Mouse (Mus musculus) erythroblast, adult 5-6 weeks (primary cell): ENCODE results near the gene Dcakd. TPM values are rescaled to one million over a fixed set of nuclear protein-coding genes. Genes with fewer than 3 reads are reported as not detected.
A peak's percentile ranks its signal among the peaks of the same experiment; 100 is the strongest.

ENCODE experiments used
- ATAC-seq: replicated peaks from 2 replicates; pipeline ENCODE4 v1.8.0; 2016; ENCODE audit warnings: moderate number of reproducible peaks, mild to moderate bottlenecking, moderate TSS enrichment, inconsistent platforms; ENCODE audit not compliant: poor library complexity, low FRiP score, severe bottlenecking
- total RNA-seq, 2 experiments: library from RNA; stranded (forward) in 1 of 2; stranded (reverse) in 1 of 2; fragments of 150-400 nt in 1 of 2; fragments of 200-764, 138-1000 nt in 1 of 2; gene quantifications; 2 replicates each; pipeline versions ENCODE4 v1.2.3 to v1.2.4; 2015 to 2017; ENCODE audit warnings: low replicate concordance in 2 of 2

Dcakd gene
- total RNA-seq, 2 experiments from 2014 or later = 16.3 to 26.4 TPM

DNA sequence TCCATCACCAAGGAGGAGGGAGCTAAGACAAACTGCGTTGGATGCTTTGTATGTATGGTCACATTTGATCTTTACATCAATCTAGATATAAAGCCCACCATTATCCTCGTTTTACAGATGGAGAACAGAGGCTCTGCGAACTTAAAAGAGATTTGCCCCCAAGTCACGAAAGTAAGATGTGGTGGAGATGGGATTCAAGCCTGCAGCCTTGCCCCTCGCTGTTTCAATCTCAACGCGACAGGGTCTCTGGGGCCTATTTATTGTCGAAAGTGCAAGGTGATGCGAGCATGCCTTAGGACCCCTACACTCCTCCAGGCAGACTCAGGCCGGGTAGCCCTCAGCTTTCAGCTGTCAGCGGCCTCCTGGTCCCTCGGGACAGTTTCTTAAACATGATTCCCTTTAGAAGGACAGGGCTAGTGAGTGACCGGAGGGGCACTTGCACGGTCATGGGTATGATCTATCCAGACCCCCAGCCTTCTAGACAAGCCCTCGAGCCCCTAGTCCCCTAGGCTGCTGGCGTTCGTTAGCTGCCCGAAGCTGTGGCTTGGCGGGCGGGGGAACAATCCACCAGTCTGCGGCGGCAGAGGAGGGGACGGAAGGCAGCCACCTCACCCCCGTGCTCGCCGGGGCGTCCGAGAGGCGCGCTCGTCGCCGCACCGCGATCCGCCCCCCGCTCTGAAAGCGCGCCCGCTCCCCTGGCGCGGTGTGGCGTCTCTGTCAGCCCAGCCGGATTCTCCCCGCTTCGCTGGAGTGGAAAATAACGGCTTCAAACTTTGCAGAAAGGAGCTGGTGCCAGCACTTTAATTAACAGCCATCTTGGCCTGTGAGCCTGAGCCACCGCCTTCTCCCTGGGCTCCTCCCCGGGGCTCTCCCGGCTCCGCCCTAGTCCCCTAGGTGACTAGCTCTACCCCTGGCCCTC lies 79.8 kb downstream of the Dcakd start:
- ATAC-seq = no peak

DNA sequence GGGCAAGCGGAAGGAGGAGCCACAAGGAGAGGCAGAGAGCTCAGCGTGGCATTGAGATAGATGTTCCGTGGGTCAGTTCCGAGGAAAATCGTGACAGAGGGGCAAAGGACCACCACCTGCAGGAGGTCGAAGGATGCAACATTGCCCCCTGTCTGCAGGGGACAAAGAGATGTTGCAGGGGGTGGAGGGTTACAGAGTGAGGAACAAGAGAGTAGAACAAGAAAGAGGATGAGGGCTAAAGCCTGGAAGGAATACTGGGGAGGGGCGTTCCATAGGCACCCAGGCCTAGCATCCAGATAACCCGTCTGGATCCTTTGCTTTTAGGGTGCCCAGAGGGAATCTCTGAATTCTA lies 81.2 kb downstream of the Dcakd start:
- no peak for ATAC-seq

DNA sequence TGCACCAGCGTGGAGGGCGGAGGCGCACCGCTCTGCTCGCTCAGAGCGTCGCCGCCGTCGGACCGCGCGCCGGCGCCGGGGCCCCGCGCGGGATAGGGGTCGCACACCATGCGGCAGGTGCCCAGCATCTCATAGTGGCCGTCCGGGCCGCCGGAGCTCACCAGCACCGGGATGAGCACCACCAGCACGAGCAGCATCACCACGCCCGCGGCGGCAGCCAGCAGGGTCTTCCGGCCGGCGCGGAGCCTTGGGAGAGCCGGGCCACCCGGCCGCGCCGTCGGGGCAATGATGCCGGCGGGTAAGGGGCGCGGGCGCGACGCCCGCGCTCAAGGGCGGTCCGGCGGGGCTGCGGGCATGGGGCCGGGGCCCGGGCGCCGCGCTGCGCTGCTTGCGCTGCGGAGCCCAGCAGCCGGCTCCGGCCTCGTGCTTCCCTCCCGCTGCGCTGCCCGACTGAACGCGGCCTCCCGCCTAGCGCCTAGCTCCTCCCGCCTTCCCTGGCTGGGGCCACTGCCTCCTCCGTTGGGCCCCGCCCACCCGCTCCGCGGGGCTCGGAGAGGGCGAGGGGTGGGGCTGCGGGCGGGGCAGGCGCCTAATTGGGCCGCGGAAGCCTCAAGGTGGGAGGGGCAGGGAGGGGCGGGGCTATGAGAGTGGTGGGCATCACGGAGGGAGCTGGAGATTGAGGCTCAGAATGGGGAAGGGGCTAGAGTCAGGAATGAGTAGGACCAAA lies 81.7 kb downstream of the Dcakd start, which contains the start of gene C1ql1:
Gene C1ql1, minus strand, starts transcription at position 424 of the 727 bp plus-strand sequence.
- peak; percentile 87 for ATAC-seq

DNA sequence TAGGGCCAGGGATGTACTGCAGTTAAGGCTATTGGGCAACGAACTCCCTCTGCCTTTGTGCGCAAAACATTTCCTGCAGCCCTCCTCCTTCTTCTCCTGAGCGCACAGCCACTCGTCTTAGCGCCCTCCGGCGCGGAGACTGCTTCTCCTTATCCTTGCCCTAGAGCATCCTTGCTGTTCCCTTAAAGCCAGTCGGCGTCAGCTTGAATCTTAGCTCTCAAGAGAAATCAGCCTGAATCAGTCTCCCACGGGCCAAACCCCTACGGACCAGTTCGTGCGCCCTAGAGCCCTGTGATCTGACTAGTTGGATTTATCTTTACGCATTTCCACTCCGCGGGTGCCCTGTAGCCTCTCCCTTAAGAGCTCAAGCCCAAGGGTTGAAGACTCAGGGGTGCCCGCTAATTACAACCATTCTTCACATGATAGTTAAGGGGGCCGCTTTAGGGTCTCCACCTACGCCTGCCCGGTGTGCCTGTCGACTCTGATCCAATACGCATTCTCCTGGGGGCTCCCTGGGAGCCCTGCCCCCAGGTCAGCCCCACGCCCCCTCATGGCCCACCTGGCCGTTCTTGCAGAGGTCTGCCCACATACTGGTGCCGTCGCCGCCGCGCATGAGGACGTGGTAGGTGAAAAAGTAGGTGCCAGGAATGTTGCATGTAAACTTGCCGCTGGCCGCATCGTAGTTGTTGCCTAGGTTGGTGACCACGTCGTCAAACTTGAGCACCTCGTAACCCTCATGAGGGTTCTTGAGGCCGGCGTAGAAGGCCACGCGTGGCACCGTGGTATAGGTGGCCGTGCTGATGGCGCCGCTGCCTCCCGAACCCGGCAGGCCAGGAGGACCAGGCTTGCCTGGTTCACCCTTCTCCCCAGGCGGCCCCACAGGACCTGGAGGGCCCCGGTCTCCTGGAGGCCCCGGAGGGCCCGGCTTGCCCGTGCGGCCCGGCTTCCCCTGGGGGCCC lies 82.5 kb downstream of the Dcakd start:
- no peak for ATAC-seq

Other genes with a start within 250 kb of the Dcakd start
- not detected in 2 replicates for gene Gjc1, start 208.6 kb downstream of the Dcakd start, total RNA-seq (2015; ENCODE audit: low replicate concordance)
- gene Gjc1, start 208.6 kb downstream of the Dcakd start, total RNA-seq (2017; ENCODE audit: low replicate concordance) = 0.09 TPM in 1 of 2 replicates, not detected in the other
- gene Higd1b, start 192.5 kb downstream of the Dcakd start, total RNA-seq (2015; ENCODE audit: low replicate concordance) = not detected in 2 replicates
- gene Higd1b, start 192.5 kb downstream of the Dcakd start, total RNA-seq (2017; ENCODE audit: low replicate concordance) = not detected in 2 replicates
- gene Eftud2, start 147.3 kb downstream of the Dcakd start, total RNA-seq (2015; ENCODE audit: low replicate concordance) = 49.8 and 53.9 TPM in 2 replicates
- 45.0 and 54.5 TPM in 2 replicates for gene Eftud2, start 147.3 kb downstream of the Dcakd start, total RNA-seq (2017; ENCODE audit: low replicate concordance)
- not detected in 2 replicates for gene Ccdc103, start 147.1 kb downstream of the Dcakd start, total RNA-seq (2015; ENCODE audit: low replicate concordance)
- gene Ccdc103, start 147.1 kb downstream of the Dcakd start, total RNA-seq (2017; ENCODE audit: low replicate concordance) = not detected in 2 replicates
- not detected in 2 replicates for gene Fam187a, start 143.2 kb downstream of the Dcakd start, total RNA-seq (2015; ENCODE audit: low replicate concordance)
- gene Fam187a, start 143.2 kb downstream of the Dcakd start, total RNA-seq (2017; ENCODE audit: low replicate concordance) = not detected in 2 replicates
- gene Gfap, start 127.4 kb downstream of the Dcakd start, total RNA-seq (2015; ENCODE audit: low replicate concordance) = 26.9 and 33.2 TPM in 2 replicates
- gene Gfap, start 127.4 kb downstream of the Dcakd start, total RNA-seq (2017; ENCODE audit: low replicate concordance) = 46.3 and 50.4 TPM in 2 replicates
- gene Kif18b, start 103.2 kb downstream of the Dcakd start, total RNA-seq (2015; ENCODE audit: low replicate concordance) = 10.4 and 10.7 TPM in 2 replicates
- gene Kif18b, start 103.2 kb downstream of the Dcakd start, total RNA-seq (2017; ENCODE audit: low replicate concordance) = 18.1 TPM in 2 replicates
- not detected in 2 replicates for gene C1ql1, start 81.6 kb downstream of the Dcakd start, total RNA-seq (2015; ENCODE audit: low replicate concordance)
- not detected in 2 replicates for gene C1ql1, start 81.6 kb downstream of the Dcakd start, total RNA-seq (2017; ENCODE audit: low replicate concordance)
- gene Nmt1, start 143 bp downstream of the Dcakd start, total RNA-seq (2015; ENCODE audit: low replicate concordance) = 17.8 and 31.3 TPM in 2 replicates
- gene Nmt1, start 143 bp downstream of the Dcakd start, total RNA-seq (2017; ENCODE audit: low replicate concordance) = 16.9 and 17.3 TPM in 2 replicates
- gene Plcd3, start 73.3 kb upstream of the Dcakd start, total RNA-seq (2015; ENCODE audit: low replicate concordance) = not detected in 2 replicates
- gene Plcd3, start 73.3 kb upstream of the Dcakd start, total RNA-seq (2017; ENCODE audit: low replicate concordance) = 0.70 and 1.0 TPM in 2 replicates
- gene Acbd4, start 73.3 kb upstream of the Dcakd start, total RNA-seq (2015; ENCODE audit: low replicate concordance) = 6.7 and 15.3 TPM in 2 replicates
- 25.0 TPM in 2 replicates for gene Acbd4, start 73.3 kb upstream of the Dcakd start, total RNA-seq (2017; ENCODE audit: low replicate concordance)
- 14.8 and 15.9 TPM in 2 replicates for gene Hexim1, start 87.9 kb upstream of the Dcakd start, total RNA-seq (2015; ENCODE audit: low replicate concordance)
- 27.9 and 36.7 TPM in 2 replicates for gene Hexim1, start 87.9 kb upstream of the Dcakd start, total RNA-seq (2017; ENCODE audit: low replicate concordance)
- gene Hexim2, start 104.1 kb upstream of the Dcakd start, total RNA-seq (2015; ENCODE audit: low replicate concordance) = 0.96 and 3.1 TPM in 2 replicates
- gene Hexim2, start 104.1 kb upstream of the Dcakd start, total RNA-seq (2017; ENCODE audit: low replicate concordance) = 2.4 and 9.5 TPM in 2 replicates
- 70.7 and 93.0 TPM in 2 replicates for gene Fmnl1, start 142.8 kb upstream of the Dcakd start, total RNA-seq (2015; ENCODE audit: low replicate concordance)
- gene Fmnl1, start 142.8 kb upstream of the Dcakd start, total RNA-seq (2017; ENCODE audit: low replicate concordance) = 8.6 and 16.9 TPM in 2 replicates
- gene 1700023F06Rik, start 180.2 kb upstream of the Dcakd start, total RNA-seq (2015; ENCODE audit: low replicate concordance) = not detected in 2 replicates
- not detected in 2 replicates for gene 1700023F06Rik, start 180.2 kb upstream of the Dcakd start, total RNA-seq (2017; ENCODE audit: low replicate concordance)
- not detected in 2 replicates for gene Spata32, start 190.1 kb upstream of the Dcakd start, total RNA-seq (2015; ENCODE audit: low replicate concordance)
- not detected in 2 replicates for gene Spata32, start 190.1 kb upstream of the Dcakd start, total RNA-seq (2017; ENCODE audit: low replicate concordance)
- gene Map3k14, start 239.1 kb upstream of the Dcakd start, total RNA-seq (2015; ENCODE audit: low replicate concordance) = 1.5 and 2.7 TPM in 2 replicates
- gene Map3k14, start 239.1 kb upstream of the Dcakd start, total RNA-seq (2017; ENCODE audit: low replicate concordance) = 2.8 and 4.3 TPM in 2 replicates